Comparison of ENCODE assay signal across 10 mouse cellular contexts in genomic region chr15:25302671-25303294, GRCm38 (mm10).
DNase-seq lines count a peak whose midpoint lies in the region; ATAC-seq lines count a peak whose summit lies in the region.
"Had no signal": no experiment of that assay in that cellular context is flagged by ENCODE, and none has a peak within 500 bp of the region (broad histone marks: within the 10 kb centered on the region; RNA-seq: fewer than 3 reads in every experiment).

No protein-coding gene starts in this region.

- H3K4me1 ChIP-seq in megakaryocyte, embryonic 14.5 days: peaks cover 36% of the 10 kb centered on the region
- no peaks in the 10 kb centered on the region for H3K4me1 ChIP-seq in hindbrain, embryonic 12.5 days

- no peak for ATAC-seq in hindbrain, embryonic 12.5 days (ENCODE audit: low FRiP score)

- H3K4me3 ChIP-seq in megakaryocyte, embryonic 14.5 days (replicated peaks): peak overlapping the region; percentile 43
- no peak overlapping the region for H3K4me3 ChIP-seq in hindbrain, embryonic 12.5 days

- no peaks in the 10 kb centered on the region for H3K9me3 ChIP-seq in megakaryocyte, embryonic 14.5 days
- H3K9me3 ChIP-seq in hindbrain, embryonic 12.5 days (replicated peaks): no peaks in the 10 kb centered on the region

- no peak overlapping the region for H3K9ac ChIP-seq in hindbrain, embryonic 12.5 days

- intact Hi-C loops in gastrocnemius, postnatal 14 days (cut with DNase I; ENCODE audit: low total_unique reads): no loop called here

- H3K27ac ChIP-seq in hindbrain, embryonic 12.5 days: no peak overlapping the region

- WGBS in hindbrain, embryonic 12.5 days: 78% methylated on average over 8 of the region's 8 CpGs

- H3K36me3 ChIP-seq in megakaryocyte, embryonic 14.5 days (replicated peaks; ENCODE audit: low read length): no peaks in the 10 kb centered on the region
- no peaks in the 10 kb centered on the region for H3K36me3 ChIP-seq in hindbrain, embryonic 12.5 days

- H3K4me2 ChIP-seq in hindbrain, embryonic 12.5 days (replicated peaks): no peak overlapping the region

- no peaks in the 10 kb centered on the region for H3K27me3 ChIP-seq in megakaryocyte, embryonic 14.5 days (replicated peaks)
- H3K27me3 ChIP-seq in hindbrain, embryonic 12.5 days: no peaks in the 10 kb centered on the region

- peak; percentile 7 for DNase-seq in gastrocnemius, postnatal 14 days
- no peak for DNase-seq in gastrocnemius, postnatal 4 days (ENCODE audit: low spot score in 2 of 2)
- peak; percentile 24 for DNase-seq in right cerebral cortex, postnatal 4 days
- DNase-seq in right cerebral cortex, postnatal 25 days: no peak
- DNase-seq in adipocyte (ENCODE audit: low spot score): peak; percentile 70
- DNase-seq in neural tube, embryonic 10.5 days (ENCODE audit: extremely low spot score, low spot score): no peak
- DNase-seq: kidney, adult 9 months; lung, postnatal 4 days had no signal

Comparison
In these comparisons a context has a peak if more than half of its experiments do, and no peak if none do; other contexts are left out.
1. DNase-seq: peak in gastrocnemius, postnatal 14 days (single experiment), right cerebral cortex, postnatal 4 days (single experiment) and adipocyte (single experiment); none in gastrocnemius, postnatal 4 days (0 of 2), right cerebral cortex, postnatal 25 days (single experiment) and neural tube, embryonic 10.5 days (single experiment).